Mouse (Mus musculus): ENCODE data around the gene Cd3e. TPM values are rescaled to one million over a fixed set of nuclear protein-coding genes. Genes with fewer than 3 reads are reported as not detected.
"Not testable (repeated sequence)": the region's sequence is repeated elsewhere in the genome, so short reads cannot be mapped to it uniquely, and the experiment has no call there.

Gene Cd3e
- polyA plus RNA-seq, 1 experiment from 2014 or later = not detected

GRCm38 (mm10) chr9:45040066-45040845 lies 30.8 kb upstream of the Cd3e start:
- WGBS = 16% methylated on average over 14 of the region's 14 CpGs
- no peak overlapping the region for H3K9ac ChIP-seq (replicated peaks)
- no peak for ATAC-seq (ENCODE audit: low FRiP score, low read depth)
- peaks cover 73% of the 10 kb centered on the region for H3K27me3 ChIP-seq
- no peaks in the 10 kb centered on the region for H3K9me3 ChIP-seq
- peaks cover 14% of the 10 kb centered on the region; the same call in 1 of the 2 replicates for H3K4me1 ChIP-seq
- no peak overlapping the region for H3K4me2 ChIP-seq (replicated peaks)
- H3K27ac ChIP-seq (replicated peaks) = no peak overlapping the region
- no peaks in the 10 kb centered on the region for H3K36me3 ChIP-seq
- H3K4me3 ChIP-seq = no peak overlapping the region

GRCm38 (mm10) chr9:45039499-45039898 lies 30.1 kb upstream of the Cd3e start, which contains the start of gene Mpzl2:
TSS of gene Mpzl2 (plus strand) at chr9:45039799.
- Histone ChIP-seq H3K27me3 (peaks cover 65% of the 10 kb centered on the region), H3K4me3 (no peak within 1 kb of the TSS), H3K27ac (replicated peaks) (no peak within 1 kb of the TSS), H3K4me2 (replicated peaks) (no peak within 1 kb of the TSS), H3K9ac (replicated peaks) (no peak within 1 kb of the TSS), H3K36me3 (no peaks in the 10 kb centered on the region), H3K9me3 (no peaks in the 10 kb centered on the region), H3K4me1 (peaks cover 14% of the 10 kb centered on the region; the same call in 1 of the 2 replicates)
- 61% methylated on average over 5 of the region's 5 CpGs for whole genome bisulfite sequencing
- ATAC-seq (ENCODE audit: low FRiP score, low read depth) = no peak

- ATAC-seq (ENCODE audit: low FRiP score, low read depth) = not testable (repeated sequence)
Measured at GRCm38 (mm10) chr9:45037803-45038202, 28.4 kb upstream of the Cd3e start.

GRCm38 (mm10) chr9:45034526-45034925 lies 25.1 kb upstream of the Cd3e start:
- Histone ChIP-seq H3K4me3 (no peak overlapping the region), H3K27ac (replicated peaks) (no peak overlapping the region), H3K9me3 (no peaks in the 10 kb centered on the region), H3K4me2 (replicated peaks) (no peak overlapping the region), H3K9ac (replicated peaks) (no peak overlapping the region), H3K4me1 (no peaks in the 10 kb centered on the region), H3K36me3 (no peaks in the 10 kb centered on the region), H3K27me3 (peaks cover 27% of the 10 kb centered on the region)
- 80% methylated on average over 3 of the region's 3 CpGs for WGBS
- ATAC-seq (ENCODE audit: low FRiP score, low read depth) = no peak

More at GRCm38 (mm10) chr9:45037803-45038202, 28.4 kb upstream of the Cd3e start:
- Histone ChIP-seq H3K4me1 (peaks cover 14% of the 10 kb centered on the region; the same call in 1 of the 2 replicates), H3K27me3 (peaks cover 48% of the 10 kb centered on the region)
- 84% methylated on average over 1 of the region's 1 CpGs for WGBS
- H3K36me3 ChIP-seq; H3K9ac ChIP-seq (replicated peaks); H3K27ac ChIP-seq (replicated peaks); H3K9me3 ChIP-seq; H3K4me3 ChIP-seq; H3K4me2 ChIP-seq (replicated peaks): not testable (repeated sequence)

- WGBS = 75% methylated on average over 2 of the region's 2 CpGs
Measured at GRCm38 (mm10) chr9:45032261-45032660, 22.8 kb upstream of the Cd3e start.

GRCm38 (mm10) chr9:45030341-45030740 lies 20.9 kb upstream of the Cd3e start:
- Histone ChIP-seq H3K36me3 (no peaks in the 10 kb centered on the region), H3K9me3 (no peaks in the 10 kb centered on the region), H3K9ac (replicated peaks) (no peak overlapping the region), H3K4me1 (no peaks in the 10 kb centered on the region), H3K27me3 (peaks cover 14% of the 10 kb centered on the region; the same call in 1 of the 2 replicates), H3K4me2 (replicated peaks) (no peak overlapping the region), H3K4me3 (no peak overlapping the region), H3K27ac (replicated peaks) (no peak overlapping the region)
- no peak for ATAC-seq (ENCODE audit: low FRiP score, low read depth)
- WGBS = 75% methylated on average over 6 of the region's 6 CpGs

More at GRCm38 (mm10) chr9:45032261-45032660, 22.8 kb upstream of the Cd3e start:
- no peaks in the 10 kb centered on the region for H3K9me3 ChIP-seq
- no peak overlapping the region for H3K9ac ChIP-seq (replicated peaks)
- H3K4me2 ChIP-seq (replicated peaks) = no peak overlapping the region
- ATAC-seq (ENCODE audit: low FRiP score, low read depth) = no peak
- no peaks in the 10 kb centered on the region for H3K36me3 ChIP-seq
- H3K4me3 ChIP-seq = no peak overlapping the region
- peaks cover 15% of the 10 kb centered on the region; the same call in 1 of the 2 replicates for H3K27me3 ChIP-seq
- H3K27ac ChIP-seq (replicated peaks) = no peak overlapping the region
- no peaks in the 10 kb centered on the region for H3K4me1 ChIP-seq

- H3K4me3 ChIP-seq = no peak overlapping the region
- no peak overlapping the region for H3K4me2 ChIP-seq (replicated peaks)
- H3K9me3 ChIP-seq = no peaks in the 10 kb centered on the region
- no peak for ATAC-seq (ENCODE audit: low FRiP score, low read depth)
- H3K4me1 ChIP-seq = no peaks in the 10 kb centered on the region
- H3K36me3 ChIP-seq = no peaks in the 10 kb centered on the region
- peaks cover 14% of the 10 kb centered on the region; the same call in 1 of the 2 replicates for H3K27me3 ChIP-seq
- 74% methylated on average over 8 of the region's 8 CpGs for WGBS
- no peak overlapping the region for H3K27ac ChIP-seq (replicated peaks)
- no peak overlapping the region for H3K9ac ChIP-seq (replicated peaks)
Measured at GRCm38 (mm10) chr9:45027376-45027775, 17.9 kb upstream of the Cd3e start.

GRCm38 (mm10) chr9:45024187-45024586 lies 14.8 kb upstream of the Cd3e start:
- H3K4me3 ChIP-seq = no peak overlapping the region
- no peaks in the 10 kb centered on the region for H3K4me1 ChIP-seq
- H3K9ac ChIP-seq (replicated peaks) = no peak overlapping the region
- no peaks in the 10 kb centered on the region for H3K36me3 ChIP-seq
- no peak overlapping the region for H3K27ac ChIP-seq (replicated peaks)
- H3K27me3 ChIP-seq = peaks cover 5% of the 10 kb centered on the region; the same call in 1 of the 2 replicates
- no peak for ATAC-seq (ENCODE audit: low FRiP score, low read depth)
- no peak overlapping the region for H3K4me2 ChIP-seq (replicated peaks)
- H3K9me3 ChIP-seq = no peaks in the 10 kb centered on the region
- 80% methylated on average over 2 of the region's 2 CpGs for WGBS

GRCm38 (mm10) chr9:45023638-45024037 lies 14.2 kb upstream of the Cd3e start:
- H3K4me2 ChIP-seq (replicated peaks) = no peak overlapping the region
- H3K27ac ChIP-seq (replicated peaks) = no peak overlapping the region
- H3K4me3 ChIP-seq = no peak overlapping the region
- ATAC-seq (ENCODE audit: low FRiP score, low read depth) = no peak
- no peaks in the 10 kb centered on the region for H3K4me1 ChIP-seq
- no peaks in the 10 kb centered on the region for H3K36me3 ChIP-seq
- H3K27me3 ChIP-seq = peaks cover 5% of the 10 kb centered on the region; the same call in 1 of the 2 replicates
- no peaks in the 10 kb centered on the region for H3K9me3 ChIP-seq
- H3K9ac ChIP-seq (replicated peaks) = no peak overlapping the region
- WGBS = 63% methylated on average over 3 of the region's 3 CpGs

GRCm38 (mm10) chr9:45022800-45023199 lies 13.4 kb upstream of the Cd3e start:
- 14% methylated on average over 3 of the region's 3 CpGs for WGBS
- no peak overlapping the region for H3K27ac ChIP-seq (replicated peaks)
- no peaks in the 10 kb centered on the region for H3K36me3 ChIP-seq
- H3K27me3 ChIP-seq = peaks cover 3% of the 10 kb centered on the region; the same call in 1 of the 2 replicates
- no peak overlapping the region for H3K4me3 ChIP-seq
- ATAC-seq (ENCODE audit: low FRiP score, low read depth) = no peak
- no peaks in the 10 kb centered on the region for H3K9me3 ChIP-seq
- H3K4me2 ChIP-seq (replicated peaks) = no peak overlapping the region
- no peaks in the 10 kb centered on the region for H3K4me1 ChIP-seq
- H3K9ac ChIP-seq (replicated peaks) = no peak overlapping the region

- Histone ChIP-seq H3K4me3 (no peak overlapping the region), H3K36me3 (no peaks in the 10 kb centered on the region), H3K9me3 (no peaks in the 10 kb centered on the region), H3K27me3 (no peaks in the 10 kb centered on the region), H3K27ac (replicated peaks) (no peak overlapping the region), H3K9ac (replicated peaks) (no peak overlapping the region), H3K4me1 (no peaks in the 10 kb centered on the region), H3K4me2 (replicated peaks) (no peak overlapping the region)
- 88% methylated on average over 11 of the region's 11 CpGs for WGBS
- ATAC-seq (ENCODE audit: low FRiP score, low read depth) = no peak
Measured at GRCm38 (mm10) chr9:45018031-45018430, 8.6 kb upstream of the Cd3e start.

- Histone ChIP-seq H3K36me3 (no peaks in the 10 kb centered on the region), H3K9ac (replicated peaks) (no peak overlapping the region), H3K27ac (replicated peaks) (no peak overlapping the region), H3K27me3 (no peaks in the 10 kb centered on the region), H3K9me3 (no peaks in the 10 kb centered on the region), H3K4me2 (replicated peaks) (no peak overlapping the region), H3K4me3 (no peak overlapping the region), H3K4me1 (no peaks in the 10 kb centered on the region)
- ATAC-seq (ENCODE audit: low FRiP score, low read depth) = no peak
- WGBS = 74% methylated on average over 3 of the region's 3 CpGs
Measured at GRCm38 (mm10) chr9:45015841-45016240, 6.4 kb upstream of the Cd3e start.
